Mouse (Mus musculus): ENCODE results near the gene Fbxl13.

DNA sequence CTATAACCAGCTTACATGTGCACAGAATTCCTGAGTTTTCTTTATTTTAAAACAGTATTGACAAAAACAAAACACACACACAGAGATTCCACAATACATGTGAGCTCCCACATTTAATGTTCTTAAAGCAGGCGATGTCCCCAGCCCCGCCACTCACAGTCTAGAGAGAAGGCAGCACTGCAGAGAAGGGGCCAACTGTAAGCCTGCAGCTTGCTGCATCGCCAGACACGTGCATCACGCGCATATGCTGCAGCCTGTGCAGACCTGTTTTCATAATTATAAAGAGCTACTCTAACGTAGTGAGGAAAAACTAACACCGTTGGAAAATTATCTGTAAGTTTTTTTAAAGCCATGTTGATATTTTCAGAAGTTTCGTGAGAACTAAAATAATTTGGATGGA is 28.3 kb upstream of the Fbxl13 start:
- TF ChIP-seq EP300 (IDR thresholded peaks at IDR 0.05; ENCODE audit: low read depth) (no peak), CTCF (IDR thresholded peaks at IDR 0.05; ENCODE audit: low read depth) (no peak)

Data from liver, embryonic 14.5 days (tissue).